Mouse (Mus musculus) G1E-ER4 (cell line): ENCODE results near the gene Higd1a. TPM values are rescaled to one million over a fixed set of nuclear protein-coding genes. Genes with fewer than 3 reads are reported as not detected.

ENCODE experiments used
- GATA1 ChIP-seq: IDR thresholded peaks from one replicate; pipeline ENCODE4 v1.8.0; 2012; ENCODE audit warnings: low read length, inconsistent platforms
- polyA plus RNA-seq: library from polyadenylated mRNA; stranded (reverse); fragments of >175 nt; gene quantifications from 2 replicates; pipeline ENCODE4 v1.2.3, GENCODE M21; 2012

The Higd1a gene
- 73.5 and 107 TPM in 2 replicates for polyA plus RNA-seq

GRCm38 (mm10) chr9:121858153-121858488 lies at the start of gene Higd1a:
TSS of gene Higd1a (minus strand) at chr9:121858362.
- no peak for TF ChIP-seq GATA1

- TF ChIP-seq GATA1, result no peak
Measured at GRCm38 (mm10) chr9:121907356-121908070, 49.4 kb upstream of the Higd1a start.

- TF ChIP-seq GATA1, result no peak
Measured at GRCm38 (mm10) chr9:121906456-121906855, 48.3 kb upstream of the Higd1a start.

GRCm38 (mm10) chr9:121905556-121906185 lies 47.5 kb upstream of the Higd1a start:
- no peak for TF ChIP-seq GATA1

GRCm38 (mm10) chr9:121904946-121905345 lies 46.8 kb upstream of the Higd1a start:
- TF ChIP-seq GATA1, result no peak

- no peak for TF ChIP-seq GATA1
Measured at GRCm38 (mm10) chr9:121904319-121904718, 46.2 kb upstream of the Higd1a start.

- TF ChIP-seq GATA1, result no peak
Measured at GRCm38 (mm10) chr9:121903476-121904305, 45.5 kb upstream of the Higd1a start.

GRCm38 (mm10) chr9:121901710-121902700 lies 43.8 kb upstream of the Higd1a start:
- no peak for TF ChIP-seq GATA1

- TF ChIP-seq GATA1, result no peak
Measured at GRCm38 (mm10) chr9:121900282-121900855, 42.2 kb upstream of the Higd1a start.

GRCm38 (mm10) chr9:121899306-121899705 lies 41.1 kb upstream of the Higd1a start:
- no peak for TF ChIP-seq GATA1

- no peak for TF ChIP-seq GATA1
Measured at GRCm38 (mm10) chr9:121898245-121898644, 40.1 kb upstream of the Higd1a start, which contains the start of gene Ackr2. TSS of gene Ackr2 (plus strand) at chr9:121898355.

- TF ChIP-seq GATA1, result no peak
Measured at GRCm38 (mm10) chr9:121896820-121897219, 38.7 kb upstream of the Higd1a start.

- no peak for TF ChIP-seq GATA1
Measured at GRCm38 (mm10) chr9:121895392-121895993, 37.3 kb upstream of the Higd1a start.

- no peak for TF ChIP-seq GATA1
Measured at GRCm38 (mm10) chr9:121894447-121894846, 36.3 kb upstream of the Higd1a start.

GRCm38 (mm10) chr9:121892057-121892687 lies 34.0 kb upstream of the Higd1a start:
- no peak for TF ChIP-seq GATA1
